Mouse (Mus musculus) midbrain, embryonic 14.5 days (tissue): ENCODE measurements at regions not wholly inside any gene's neighbourhood (a gene's known extent, or its start where the extent isn't known, plus 50 kb on each side); places are given as distances from the start of the nearest gene placed in this dataset.
A peak's percentile ranks its signal among the peaks of the same experiment; 100 is the strongest.

Experiments used
- ATAC-seq: fragments of 200-750 bp; cut with Nextera tagmentation; 2 replicates; pipeline ENCODE4 v1.8.0; 2017; ENCODE audit warnings: moderate number of reproducible peaks, moderate library complexity; ENCODE audit not compliant: low FRiP score, low TSS enrichment
- DNase-seq: peaks from one replicate; pipeline ENCODE4 v3.0.0-alpha.2; 2015
- H3K27ac ChIP-seq: fragments of 300-500 bp; sonication (generic); replicated peaks from 2 replicates; pipeline ENCODE4 v1.5.1; 2014; ENCODE audit warnings: mild to moderate bottlenecking, low read depth, low read length, moderate library complexity
- H3K27me3 ChIP-seq: fragments of 300-500 bp; sonication (generic); 2 replicates; pipeline ENCODE4 v1.6.1; 2014; ENCODE audit warnings: low read length, control low read depth, mixed read lengths; ENCODE audit not compliant: control insufficient read depth, insufficient read depth
- H3K36me3 ChIP-seq: fragments of 300-500 bp; sonication (generic); 2 replicates; pipeline ENCODE4 v1.6.1; 2014; ENCODE audit warnings: low read length, control low read depth; ENCODE audit not compliant: control insufficient read depth, insufficient read depth
- H3K4me1 ChIP-seq: fragments of 300-500 bp; sonication (generic); 2 replicates; pipeline ENCODE4 v1.6.1; 2014; ENCODE audit warnings: mild to moderate bottlenecking, antibody characterized with exemption, low read length, control low read depth; ENCODE audit not compliant: control insufficient read depth, insufficient read depth
- H3K4me2 ChIP-seq: fragments of 300-500 bp; sonication (generic); 2 replicates; pipeline ENCODE4 v1.6.1; 2014; ENCODE audit warnings: mild to moderate bottlenecking, low read length, moderate library complexity
- H3K4me3 ChIP-seq: fragments of 300-500 bp; sonication (generic); replicated peaks from 2 replicates; pipeline ENCODE4 v1.5.1; 2014; ENCODE audit warnings: low read depth, low read length
- H3K9ac ChIP-seq: fragments of 300-500 bp; sonication (generic); replicated peaks from 2 replicates; pipeline ENCODE4 v1.6.1; 2014; ENCODE audit warnings: mild to moderate bottlenecking, low read length, moderate library complexity
- H3K9me3 ChIP-seq: fragments of 300-500 bp; sonication (generic); 2 replicates; pipeline ENCODE4 v1.6.1; 2016; ENCODE audit warnings: low read length, control low read depth, mixed read lengths; ENCODE audit not compliant: control insufficient read depth
- WGBS: fragments of 180-500 bp; shearing (Covaris S2); extraction: QIAGEN DNeasy Blood & Tissue Kit; methylation state at CpG from one replicate; pipeline ENCODE4 v1.1.7; 2014; 5-methylcytosine and 5-hydroxymethylcytosine counted together

DNA sequence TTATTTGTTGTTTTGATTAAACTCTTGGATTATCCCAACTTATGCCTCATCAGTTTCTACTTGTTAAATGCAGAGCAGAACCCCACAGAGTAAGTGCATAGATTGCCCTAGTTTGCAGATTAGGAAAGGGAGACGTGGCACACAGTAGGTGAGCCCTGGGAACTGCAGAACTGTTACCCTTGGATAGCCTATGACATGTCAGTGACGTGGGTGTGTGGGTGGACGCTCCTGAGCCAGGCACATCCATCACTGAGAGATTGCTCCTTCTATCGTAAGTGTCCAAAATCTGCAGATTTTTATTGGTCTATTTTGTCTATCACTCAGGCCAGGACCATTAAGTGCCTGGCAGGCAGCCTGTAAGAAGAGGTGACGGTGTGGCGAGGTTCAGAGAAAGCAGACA is 389.8 kb downstream of the Slc4a3 start:
- no peaks in the 10 kb centered on the region for H3K36me3 ChIP-seq
- H3K4me1 ChIP-seq: no peaks in the 10 kb centered on the region
- no peaks in the 10 kb centered on the region for H3K9me3 ChIP-seq
- ATAC-seq: no peak
- H3K4me2 ChIP-seq: no peak overlapping the region
- no peak overlapping the region for H3K4me3 ChIP-seq
- no peak overlapping the region for H3K27ac ChIP-seq
- DNase-seq: no peak
- H3K9ac ChIP-seq: no peak overlapping the region
- WGBS: 84% methylated on average over 6 of the region's 6 CpGs
- H3K27me3 ChIP-seq: no peaks in the 10 kb centered on the region

DNA sequence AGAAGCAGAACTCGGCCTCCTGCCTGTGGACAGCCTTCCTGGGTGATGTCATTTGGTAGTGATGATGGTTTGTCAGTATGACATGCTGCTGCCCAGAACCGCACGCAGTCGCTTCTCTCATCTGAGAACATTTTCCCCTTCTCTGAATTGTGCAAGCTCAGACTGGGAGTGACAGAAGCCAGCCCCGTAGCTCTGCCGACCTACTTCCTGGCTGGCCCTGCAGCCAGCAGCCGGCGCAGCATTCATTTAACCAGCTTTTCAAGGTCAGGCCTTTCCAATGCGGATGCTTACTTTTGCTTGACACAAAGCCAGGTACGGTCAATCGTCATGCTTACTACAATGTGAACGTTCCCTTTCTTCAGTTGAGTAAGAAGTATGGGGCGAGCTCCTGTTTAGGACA is 390.5 kb downstream of the Slc4a3 start:
- H3K4me2 ChIP-seq: no peak overlapping the region
- ATAC-seq (no peak), DNase-seq (peak; percentile 38)
- H3K27me3 ChIP-seq: no peaks in the 10 kb centered on the region
- H3K9ac ChIP-seq: no peak overlapping the region
- no peak overlapping the region for H3K4me3 ChIP-seq
- H3K27ac ChIP-seq: no peak overlapping the region
- H3K4me1 ChIP-seq: no peaks in the 10 kb centered on the region
- no peaks in the 10 kb centered on the region for H3K9me3 ChIP-seq
- WGBS: 77% methylated on average over 13 of the region's 13 CpGs
- H3K36me3 ChIP-seq: no peaks in the 10 kb centered on the region

GRCm38 (mm10) chr1:75937331-75937730 is 391.3 kb downstream of the Slc4a3 start:
- Histone ChIP-seq H3K4me2 (no peak overlapping the region), H3K9ac (no peak overlapping the region), H3K36me3 (no peaks in the 10 kb centered on the region), H3K9me3 (no peaks in the 10 kb centered on the region), H3K27ac (no peak overlapping the region), H3K4me3 (no peak overlapping the region), H3K4me1 (no peaks in the 10 kb centered on the region), H3K27me3 (no peaks in the 10 kb centered on the region)
- no peak for DNase-seq
- WGBS: 62% methylated on average over 5 of the region's 5 CpGs
- no peak for ATAC-seq

GRCm38 (mm10) chr1:75946290-75946839 is 400.3 kb downstream of the Slc4a3 start:
- Histone ChIP-seq H3K4me2 (no peak overlapping the region), H3K27me3 (no peaks in the 10 kb centered on the region), H3K9me3 (no peaks in the 10 kb centered on the region), H3K9ac (no peak overlapping the region), H3K4me3 (no peak overlapping the region), H3K36me3 (no peaks in the 10 kb centered on the region), H3K4me1 (no peaks in the 10 kb centered on the region), H3K27ac (no peak overlapping the region)
- DNase-seq: no peak
- 83% methylated on average over 5 of the region's 5 CpGs for WGBS
- ATAC-seq: no peak

GRCm38 (mm10) chr1:75978203-75978986 is 432.3 kb downstream of the Slc4a3 start:
- DNase-seq (no peak), ATAC-seq (no peak)
- Histone ChIP-seq H3K4me3 (no peak overlapping the region), H3K27ac (no peak overlapping the region), H3K4me1 (no peaks in the 10 kb centered on the region), H3K9me3 (no peaks in the 10 kb centered on the region), H3K9ac (no peak overlapping the region), H3K36me3 (no peaks in the 10 kb centered on the region), H3K4me2 (no peak overlapping the region), H3K27me3 (no peaks in the 10 kb centered on the region)
- WGBS: 90% methylated on average over 9 of the region's 9 CpGs

- Histone ChIP-seq H3K27ac (no peak overlapping the region), H3K9me3 (no peaks in the 10 kb centered on the region), H3K4me1 (no peaks in the 10 kb centered on the region), H3K27me3 (no peaks in the 10 kb centered on the region), H3K36me3 (no peaks in the 10 kb centered on the region), H3K4me3 (no peak overlapping the region), H3K9ac (no peak overlapping the region), H3K4me2 (no peak overlapping the region)
- ATAC-seq (no peak), DNase-seq (no peak)
- 70% methylated on average over 8 of the region's 8 CpGs for WGBS
Measured at GRCm38 (mm10) chr1:75983057-75983456, 437.0 kb downstream of the Slc4a3 start.

DNA sequence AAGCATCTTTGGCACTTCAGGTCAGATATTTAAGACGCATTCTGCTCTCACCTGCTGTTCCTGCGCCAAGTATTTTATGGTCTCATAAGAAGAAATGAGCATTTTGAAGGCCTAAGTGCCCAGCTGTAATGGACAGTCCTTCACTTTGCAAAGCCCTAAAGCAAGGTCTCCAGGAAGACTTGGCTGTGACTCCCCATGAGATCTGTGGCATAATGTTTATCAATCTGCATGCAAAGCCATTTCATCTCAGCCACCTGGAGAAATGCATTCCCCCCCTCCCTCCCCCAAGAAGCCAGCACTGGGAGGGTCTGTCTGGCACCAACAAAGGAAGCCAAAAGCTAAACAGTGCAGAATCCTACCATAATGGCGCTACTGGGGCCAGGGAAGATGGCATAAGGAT is 437.4 kb downstream of the Slc4a3 start:
- H3K4me1 ChIP-seq: no peaks in the 10 kb centered on the region

DNA sequence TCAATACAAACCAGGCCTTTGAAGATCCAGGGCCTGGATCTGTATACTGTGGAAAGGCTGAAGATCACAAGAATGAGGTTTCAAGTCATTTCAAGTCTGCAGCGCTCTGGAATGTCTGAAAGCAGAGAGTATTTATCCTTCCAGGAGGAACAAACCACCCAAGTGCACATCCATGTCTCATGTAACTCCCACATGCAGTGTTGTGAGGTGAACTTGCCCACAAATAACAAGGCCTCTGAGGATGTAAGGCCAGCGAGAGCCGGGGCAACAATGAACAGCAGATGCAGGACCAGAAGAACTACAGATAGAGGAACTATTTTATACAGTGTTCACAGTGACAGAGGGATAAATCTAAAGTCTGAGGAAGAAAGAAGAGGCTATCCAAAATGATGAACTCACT is 442.4 kb downstream of the Slc4a3 start:
- Histone ChIP-seq H3K4me1 (no peaks in the 10 kb centered on the region), H3K9me3 (no peaks in the 10 kb centered on the region), H3K36me3 (no peaks in the 10 kb centered on the region), H3K27me3 (no peaks in the 10 kb centered on the region), H3K4me2 (no peak overlapping the region), H3K4me3 (no peak overlapping the region), H3K27ac (no peak overlapping the region), H3K9ac (no peak overlapping the region)
- no peak for ATAC-seq
- WGBS: 86% methylated on average over 3 of the region's 3 CpGs
- DNase-seq: no peak

More for the DNA sequence above, 437.4 kb downstream of the Slc4a3 start:
- DNase-seq (no peak), ATAC-seq (no peak)
- Histone ChIP-seq H3K27me3 (no peaks in the 10 kb centered on the region), H3K9me3 (no peaks in the 10 kb centered on the region), H3K36me3 (no peaks in the 10 kb centered on the region), H3K9ac (no peak overlapping the region), H3K4me3 (no peak overlapping the region), H3K27ac (no peak overlapping the region), H3K4me2 (no peak overlapping the region)
- 91% methylated on average over 3 of the region's 3 CpGs for WGBS

GRCm38 (mm10) chr1:75992039-75992438 is 446.0 kb downstream of the Slc4a3 start:
- ATAC-seq: no peak
- 92% methylated on average over 3 of the region's 3 CpGs for WGBS
- Histone ChIP-seq H3K9me3 (no peaks in the 10 kb centered on the region; the same call in 1 of the 2 replicates), H3K4me1 (no peaks in the 10 kb centered on the region), H3K27me3 (no peaks in the 10 kb centered on the region), H3K9ac (no peak overlapping the region), H3K4me2 (no peak overlapping the region), H3K36me3 (no peaks in the 10 kb centered on the region), H3K4me3 (no peak overlapping the region), H3K27ac (no peak overlapping the region)
- DNase-seq: no peak
